Mouse (Mus musculus): ENCODE measurements around the gene Bnip2. TPM values are rescaled to one million over a fixed set of nuclear protein-coding genes. Genes with fewer than 3 reads are reported as not detected.
A peak's percentile ranks its signal among the peaks of the same experiment; 100 is the strongest.
"Not testable (repeated sequence)": the region's sequence is repeated elsewhere in the genome, so short reads cannot be mapped to it uniquely, and the experiment has no call there.

Gene Bnip2
- polyA plus RNA-seq, 1 experiment from 2014 or later, result 72.1 TPM

DNA sequence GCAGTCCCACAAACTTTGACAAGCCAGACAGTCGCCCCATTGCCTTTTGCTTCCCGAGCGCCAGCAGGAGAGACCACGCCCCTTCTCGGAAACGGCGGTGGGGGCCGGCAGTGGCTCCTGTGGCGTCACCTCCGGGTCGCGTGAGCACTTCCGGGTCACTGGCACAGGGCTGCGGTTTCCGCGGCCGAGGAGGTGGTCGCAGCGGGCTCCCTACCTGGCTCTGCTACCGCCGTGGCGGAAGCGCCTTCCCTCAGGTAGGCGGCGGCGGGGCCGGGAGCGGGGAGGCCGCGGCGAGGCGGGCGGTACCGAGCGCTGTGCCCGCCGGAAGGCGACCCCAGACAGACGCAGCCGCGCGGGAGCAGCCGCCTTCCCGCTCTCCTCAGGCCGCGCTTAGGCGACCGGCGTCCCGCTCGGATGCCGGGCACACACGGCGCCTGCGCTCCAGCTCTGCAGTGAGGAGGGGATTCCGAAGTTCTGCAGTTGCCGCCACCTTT is 23.2 kb downstream of the Bnip2 start, which contains the start of gene Gtf2a2:
Gene Gtf2a2, plus strand, starts transcription at position 143 of the 494 bp plus-strand sequence.
- under 1% methylated on average over 57 of the region's 57 CpGs for WGBS

DNA sequence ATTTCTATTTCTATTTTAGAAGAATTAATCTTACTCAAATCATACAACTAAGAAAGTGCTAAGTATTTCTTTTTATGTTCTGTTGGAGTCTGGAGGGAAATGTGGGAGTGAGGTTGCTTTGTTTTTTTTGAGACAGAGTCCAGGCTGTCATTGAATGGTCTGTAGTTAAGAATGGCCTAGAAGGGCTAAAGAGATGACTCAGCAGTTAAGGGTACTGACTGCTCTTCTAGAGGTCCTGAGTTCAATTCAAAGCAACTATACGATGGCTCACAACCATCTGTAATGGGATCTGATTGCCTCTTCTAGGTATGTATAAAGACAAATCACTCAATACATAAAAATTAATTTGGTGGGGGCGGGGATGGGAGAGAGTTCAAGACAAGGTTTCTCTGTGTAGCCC is 26.4 kb downstream of the Bnip2 start:
- ATAC-seq, result no peak
- Histone ChIP-seq H3K27ac (no peak overlapping the region), H3K9me3 (no peaks in the 10 kb centered on the region), H3K9ac (no peak overlapping the region), H3K4me2 (replicated peaks) (no peak overlapping the region), H3K4me3 (replicated peaks) (no peak overlapping the region), H3K36me3 (no peaks in the 10 kb centered on the region), H3K27me3 (replicated peaks) (no peaks in the 10 kb centered on the region), H3K4me1 (replicated peaks) (peaks cover 9% of the 10 kb centered on the region; the same call in 1 of the 2 replicates)
- 94% methylated on average over 2 of the region's 2 CpGs for WGBS

More for the DNA sequence above, 23.2 kb downstream of the Bnip2 start, which contains the start of gene Gtf2a2:
- peak within 1 kb of the TSS; percentile 86 for H3K4me3 ChIP-seq (replicated peaks)
- H3K4me1 ChIP-seq (replicated peaks), result peaks cover 9% of the 10 kb centered on the region; the same call in 1 of the 2 replicates
- H3K27ac ChIP-seq, result peak within 1 kb of the TSS; percentile 83
- peak; percentile 98 for ATAC-seq
- H3K4me2 ChIP-seq (replicated peaks), result peak within 1 kb of the TSS; percentile 70
- H3K36me3 ChIP-seq, result peaks cover 18% of the 10 kb centered on the region
- no peaks in the 10 kb centered on the region for H3K27me3 ChIP-seq (replicated peaks)
- H3K9me3 ChIP-seq, result no peaks in the 10 kb centered on the region
- H3K9ac ChIP-seq, result peak within 1 kb of the TSS; percentile 85

DNA sequence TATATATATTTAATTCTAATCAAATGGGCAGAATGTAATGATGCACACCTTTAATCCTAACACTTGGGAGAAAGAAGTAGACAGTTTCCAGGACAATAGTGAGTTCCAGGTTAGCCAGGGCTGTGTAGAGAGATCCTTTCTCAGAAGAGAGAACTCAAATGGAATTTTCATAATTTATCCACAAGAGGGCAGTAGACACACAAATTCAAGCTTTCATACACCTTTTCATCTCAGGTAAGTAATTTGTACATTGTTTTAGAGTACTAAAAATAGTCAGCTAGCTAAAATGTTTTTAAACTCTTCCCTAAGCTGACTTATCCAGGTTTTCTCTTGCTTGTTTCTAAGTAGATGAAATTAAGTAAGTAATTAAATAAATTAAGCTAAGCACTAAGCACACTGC is 29.6 kb downstream of the Bnip2 start:
- no peak for ATAC-seq
- Histone ChIP-seq H3K27ac (no peak overlapping the region), H3K9me3 (no peaks in the 10 kb centered on the region), H3K36me3 (no peaks in the 10 kb centered on the region), H3K4me3 (replicated peaks) (no peak overlapping the region), H3K4me1 (replicated peaks) (peaks cover under 1% of the 10 kb centered on the region; the same call in 1 of the 2 replicates), H3K27me3 (replicated peaks) (no peaks in the 10 kb centered on the region), H3K4me2 (replicated peaks) (no peak overlapping the region), H3K9ac (no peak overlapping the region)

DNA sequence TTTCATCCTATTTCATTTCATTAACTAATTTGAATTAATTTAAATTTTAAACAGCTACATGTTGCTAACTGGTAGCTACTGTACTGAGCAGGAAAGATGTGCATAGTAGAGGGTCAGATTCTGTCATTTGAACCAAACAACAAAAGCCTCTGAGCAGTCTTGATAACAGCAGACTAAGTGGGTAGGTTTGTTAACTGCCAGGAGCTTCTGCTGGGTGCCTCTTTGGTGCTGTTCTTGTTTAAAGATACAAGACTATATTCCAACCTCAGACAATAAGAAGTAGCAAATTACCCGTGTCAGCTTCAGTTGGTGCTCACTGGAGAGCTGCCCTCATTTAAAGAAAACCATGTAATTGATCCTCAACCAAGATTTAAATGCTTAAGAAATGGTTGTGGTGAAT is 32.3 kb downstream of the Bnip2 start:
- Histone ChIP-seq H3K27me3 (replicated peaks) (no peaks in the 10 kb centered on the region), H3K9ac (no peak overlapping the region), H3K36me3 (no peaks in the 10 kb centered on the region), H3K4me2 (replicated peaks) (no peak overlapping the region), H3K4me3 (replicated peaks) (no peak overlapping the region), H3K4me1 (replicated peaks) (no peaks in the 10 kb centered on the region), H3K9me3 (no peaks in the 10 kb centered on the region), H3K27ac (no peak overlapping the region)
- ATAC-seq, result no peak
- 67% methylated on average over 1 of the region's 1 CpGs for WGBS

GRCm38 (mm10) chr9:70022083-70022482 is 32.8 kb downstream of the Bnip2 start:
- Histone ChIP-seq H3K9me3 (no peaks in the 10 kb centered on the region), H3K4me2 (replicated peaks) (no peak overlapping the region), H3K9ac (no peak overlapping the region), H3K4me1 (replicated peaks) (no peaks in the 10 kb centered on the region), H3K36me3 (no peaks in the 10 kb centered on the region), H3K27ac (no peak overlapping the region), H3K4me3 (replicated peaks) (no peak overlapping the region), H3K27me3 (replicated peaks) (no peaks in the 10 kb centered on the region)
- ATAC-seq, result 0 out of 2 replicates have a peak, but pooled peaks have one; percentile 45
- WGBS, result 80% methylated on average over 4 of the region's 4 CpGs

DNA sequence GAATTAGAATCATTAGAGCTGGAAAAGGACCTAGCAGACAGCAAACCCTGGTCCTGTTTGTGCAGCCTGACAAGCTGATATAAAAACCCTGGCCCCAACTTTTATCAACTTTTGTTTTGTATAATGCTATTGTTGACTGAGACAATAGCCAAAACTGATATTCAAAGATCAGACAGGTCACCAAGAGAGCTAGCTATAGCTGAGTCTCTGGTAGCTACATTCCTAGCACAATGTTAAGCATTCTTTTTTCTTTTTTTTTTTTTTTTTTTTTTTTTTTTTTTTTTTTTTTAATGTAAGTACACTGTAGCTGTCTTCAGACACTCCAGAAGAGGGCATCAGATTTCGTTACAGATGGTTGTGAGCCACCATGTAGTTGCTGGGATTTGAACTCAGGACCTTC is 34.3 kb downstream of the Bnip2 start:
- not testable (repeated sequence) for H3K9me3 ChIP-seq; H3K9ac ChIP-seq; ATAC-seq; H3K27me3 ChIP-seq (replicated peaks); H3K4me1 ChIP-seq (replicated peaks); H3K36me3 ChIP-seq; H3K4me2 ChIP-seq (replicated peaks); H3K4me3 ChIP-seq (replicated peaks); H3K27ac ChIP-seq
- WGBS, result 76% methylated on average over 1 of the region's 1 CpGs

DNA sequence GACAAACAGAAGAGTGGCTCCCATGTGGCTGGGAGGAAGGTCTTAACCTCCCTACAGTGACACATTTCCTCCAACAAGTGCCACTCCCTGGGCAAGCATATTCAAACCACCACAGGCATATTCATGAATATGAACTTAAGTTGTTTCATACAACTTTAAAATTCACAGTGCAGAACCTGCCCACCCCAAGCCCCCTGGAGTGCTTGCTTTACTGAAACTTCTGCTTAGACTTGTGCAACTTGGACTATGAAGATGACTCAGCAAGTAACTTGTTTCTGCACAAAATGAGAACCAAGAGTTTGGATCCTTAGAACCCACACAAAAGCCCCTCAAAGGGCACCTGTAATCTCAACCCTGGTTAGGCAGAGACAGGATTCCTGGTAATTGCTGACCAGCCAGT is 35.4 kb downstream of the Bnip2 start:
- Histone ChIP-seq H3K36me3 (no peaks in the 10 kb centered on the region), H3K4me3 (replicated peaks) (no peak overlapping the region), H3K4me1 (replicated peaks) (no peaks in the 10 kb centered on the region), H3K9me3 (no peaks in the 10 kb centered on the region), H3K4me2 (replicated peaks) (no peak overlapping the region), H3K27me3 (replicated peaks) (no peaks in the 10 kb centered on the region), H3K9ac (no peak overlapping the region), H3K27ac (no peak overlapping the region)
- ATAC-seq, result no peak

DNA sequence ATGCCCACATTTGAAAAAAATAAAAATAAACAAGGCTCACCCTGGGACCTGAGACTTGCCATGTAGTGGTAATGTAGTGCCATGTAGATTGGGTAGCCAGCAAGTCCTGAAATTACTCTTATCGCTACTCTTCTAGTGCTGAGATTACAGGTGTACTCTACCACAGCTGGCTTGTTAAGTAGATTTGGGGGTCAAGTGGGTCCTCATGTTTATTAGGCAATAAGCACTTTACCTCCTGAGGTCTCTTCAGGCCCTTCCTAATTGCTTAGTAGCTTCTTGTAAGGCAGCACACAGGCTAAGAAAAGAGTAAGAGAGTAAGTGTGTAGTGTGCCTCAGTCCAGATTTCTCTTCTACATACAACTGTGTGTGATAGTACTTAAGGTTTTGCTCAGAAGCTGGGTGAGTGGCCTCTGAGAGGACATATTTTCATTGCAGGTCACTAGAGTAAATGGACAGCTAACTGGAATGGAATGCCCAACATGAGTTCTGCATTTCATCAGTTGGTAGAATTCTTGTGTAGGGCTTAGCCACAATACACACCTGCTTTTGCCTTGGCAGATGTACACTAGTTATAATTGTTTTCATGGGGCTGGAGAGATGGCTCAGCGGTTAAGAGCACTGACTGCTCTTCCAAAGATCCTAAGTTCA is 36.2 kb downstream of the Bnip2 start:
- no peaks in the 10 kb centered on the region for H3K4me1 ChIP-seq (replicated peaks)
- no peaks in the 10 kb centered on the region for H3K27me3 ChIP-seq (replicated peaks)
- no peak for ATAC-seq
- H3K36me3 ChIP-seq, result no peaks in the 10 kb centered on the region
- no peak overlapping the region for H3K4me3 ChIP-seq (replicated peaks)
- WGBS, result 96% methylated on average over 2 of the region's 2 CpGs
- no peaks in the 10 kb centered on the region for H3K9me3 ChIP-seq
- no peak overlapping the region for H3K9ac ChIP-seq
- H3K4me2 ChIP-seq (replicated peaks), result no peak overlapping the region
- no peak overlapping the region for H3K27ac ChIP-seq

- no peak overlapping the region for H3K4me3 ChIP-seq (replicated peaks)
- no peak overlapping the region for H3K27ac ChIP-seq
- no peaks in the 10 kb centered on the region for H3K9me3 ChIP-seq
- no peak overlapping the region for H3K9ac ChIP-seq
- 84% methylated on average over 1 of the region's 1 CpGs for WGBS
- ATAC-seq, result no peak
- H3K36me3 ChIP-seq, result no peaks in the 10 kb centered on the region
- no peaks in the 10 kb centered on the region for H3K27me3 ChIP-seq (replicated peaks)
- no peaks in the 10 kb centered on the region for H3K4me1 ChIP-seq (replicated peaks)
- no peak overlapping the region for H3K4me2 ChIP-seq (replicated peaks)
These were observed 42.9 kb downstream of the Bnip2 start for GRCm38 (mm10) chr9:70032167-70032566.

GRCm38 (mm10) chr9:70033056-70033455 is 43.8 kb downstream of the Bnip2 start:
- Histone ChIP-seq H3K9ac (no peak overlapping the region), H3K27me3 (replicated peaks) (no peaks in the 10 kb centered on the region), H3K9me3 (no peaks in the 10 kb centered on the region), H3K4me2 (replicated peaks) (no peak overlapping the region), H3K36me3 (no peaks in the 10 kb centered on the region), H3K4me1 (replicated peaks) (no peaks in the 10 kb centered on the region), H3K27ac (no peak overlapping the region), H3K4me3 (replicated peaks) (no peak overlapping the region)
- ATAC-seq, result no peak
- 52% methylated on average over 9 of the region's 9 CpGs for WGBS

GRCm38 (mm10) chr9:70034702-70035101 is 45.4 kb downstream of the Bnip2 start:
- Histone ChIP-seq H3K36me3 (no peaks in the 10 kb centered on the region), H3K4me1 (replicated peaks) (no peaks in the 10 kb centered on the region), H3K27ac (no peak overlapping the region), H3K4me3 (replicated peaks) (no peak overlapping the region), H3K4me2 (replicated peaks) (no peak overlapping the region), H3K27me3 (replicated peaks) (no peaks in the 10 kb centered on the region), H3K9me3 (no peaks in the 10 kb centered on the region), H3K9ac (no peak overlapping the region)
- 88% methylated on average over 7 of the region's 7 CpGs for WGBS
- ATAC-seq, result no peak

DNA sequence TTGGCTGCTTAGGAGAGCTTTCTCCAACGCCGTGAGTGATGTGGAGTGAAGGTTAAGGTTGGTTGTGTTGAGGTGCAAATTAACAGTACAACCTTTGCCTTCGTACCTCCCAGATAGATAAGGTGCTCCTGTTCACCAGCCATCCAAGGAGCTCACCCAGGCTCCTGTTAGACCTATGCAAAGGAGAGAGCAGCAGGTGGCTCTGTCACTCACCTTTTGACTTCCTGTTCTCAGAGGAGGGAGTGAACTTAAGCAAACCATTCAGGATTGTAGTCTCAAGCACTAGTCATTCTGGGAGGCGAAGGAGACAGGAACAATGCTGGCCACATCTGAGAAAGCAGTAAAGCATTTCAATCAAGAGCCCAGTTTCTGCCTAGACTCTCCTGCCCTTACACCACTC is 47.4 kb downstream of the Bnip2 start:
- no peak overlapping the region; the same call in 1 of the 2 replicates for H3K4me2 ChIP-seq (replicated peaks)
- H3K9me3 ChIP-seq, result no peaks in the 10 kb centered on the region
- no peak overlapping the region for H3K27ac ChIP-seq
- no peak overlapping the region for H3K9ac ChIP-seq
- 61% methylated on average over 4 of the region's 4 CpGs for WGBS
- no peaks in the 10 kb centered on the region for H3K4me1 ChIP-seq (replicated peaks)
- H3K36me3 ChIP-seq, result no peaks in the 10 kb centered on the region
- H3K4me3 ChIP-seq (replicated peaks), result no peak overlapping the region
- peak; percentile 80 for ATAC-seq
- no peaks in the 10 kb centered on the region for H3K27me3 ChIP-seq (replicated peaks)

- no peak within 1 kb of the TSS for H3K4me2 ChIP-seq (replicated peaks)
- no peaks in the 10 kb centered on the region for H3K9me3 ChIP-seq
- H3K36me3 ChIP-seq, result no peaks in the 10 kb centered on the region
- WGBS, result 69% methylated on average over 7 of the region's 7 CpGs
- no peak within 1 kb of the TSS for H3K4me3 ChIP-seq (replicated peaks)
- ATAC-seq, result no peak
- H3K4me1 ChIP-seq (replicated peaks), result no peaks in the 10 kb centered on the region
- H3K27ac ChIP-seq, result no peak within 1 kb of the TSS
- no peak within 1 kb of the TSS for H3K9ac ChIP-seq
- no peaks in the 10 kb centered on the region for H3K27me3 ChIP-seq (replicated peaks)
These were observed 48.7 kb downstream of the Bnip2 start, which contains the start of gene Gcnt3 for GRCm38 (mm10) chr9:70037988-70038387. Gene Gcnt3 (minus strand): TSS chr9:70038088.
